Mouse (Mus musculus) forebrain, embryonic 11.5 days (tissue): ENCODE data around the gene Tmem53. TPM values are rescaled to one million over a fixed set of nuclear protein-coding genes. Genes with fewer than 3 reads are reported as not detected.
A peak's percentile ranks its signal among the peaks of the same experiment; 100 is the strongest.

ENCODE experiments used
- ATAC-seq: fragments of 200-750 bp; cut with Nextera tagmentation; replicated peaks from 2 replicates; pipeline ENCODE4 v1.8.0; 2017; ENCODE audit warnings: moderate TSS enrichment; ENCODE audit not compliant: low FRiP score
- DNase-seq: peaks from one replicate; pipeline ENCODE4 v3.0.0-alpha.2; 2017; ENCODE audit warnings: low spot score
- H3K27ac ChIP-seq: fragments of 300-500 bp; sonication (generic); 2 replicates; pipeline ENCODE4 v1.5.1; 2014; ENCODE audit warnings: low read depth, low read length
- H3K27me3 ChIP-seq: fragments of 300-500 bp; sonication (generic); 2 replicates; pipeline ENCODE4 v1.6.1; 2014; ENCODE audit warnings: mild to moderate bottlenecking, low read length, mixed read lengths; ENCODE audit not compliant: control insufficient read depth, insufficient read depth
- H3K36me3 ChIP-seq: fragments of 300-500 bp; sonication (generic); 2 replicates; pipeline ENCODE4 v1.6.1; 2014; ENCODE audit warnings: mild to moderate bottlenecking, low read length, moderate library complexity, mixed read lengths; ENCODE audit not compliant: control insufficient read depth, insufficient read depth
- H3K4me1 ChIP-seq: fragments of 300-500 bp; sonication (generic); replicated peaks from 2 replicates; pipeline ENCODE4 v1.6.1; 2014; ENCODE audit warnings: low read length, mixed read lengths; ENCODE audit not compliant: control insufficient read depth, insufficient read depth
- H3K4me2 ChIP-seq: fragments of 300-500 bp; sonication (generic); 2 replicates; pipeline ENCODE4 v1.6.1; 2014; ENCODE audit warnings: low read depth, mild to moderate bottlenecking, low read length, moderate library complexity, mixed read lengths; ENCODE audit not compliant: severe bottlenecking
- H3K4me3 ChIP-seq: fragments of 300-500 bp; sonication (generic); 2 replicates; pipeline ENCODE4 v1.5.1; 2014; ENCODE audit warnings: low read depth, low read length
- H3K9ac ChIP-seq: fragments of 300-500 bp; sonication (generic); 2 replicates; pipeline ENCODE4 v1.6.1; 2014; ENCODE audit warnings: low read length
- H3K9me3 ChIP-seq: fragments of 300-500 bp; sonication (generic); 2 replicates; pipeline ENCODE4 v1.6.1; 2016; ENCODE audit warnings: low read length, mixed read lengths; ENCODE audit not compliant: control insufficient read depth
- WGBS: fragments of 180-500 bp; shearing (Covaris S2); extraction: QIAGEN DNeasy Blood & Tissue Kit; methylation state at CpG from one replicate; pipeline ENCODE4 v1.1.7; 2014; 5-methylcytosine and 5-hydroxymethylcytosine counted together
- polyA plus RNA-seq: library from polyadenylated mRNA; unstranded; fragments of >200 nt; fragmentation: Nextera tagmentation; extraction: Ambion mirVana; gene quantifications from 2 replicates; pipeline ENCODE4 v1.2.1, GENCODE M21; 2014

The Tmem53 gene
- polyA plus RNA-seq, 1 experiment from 2014 or later: 6.4 TPM

- H3K36me3 ChIP-seq: no peaks in the 10 kb centered on the region
- H3K27ac ChIP-seq: no peak overlapping the region
- no peaks in the 10 kb centered on the region for H3K9me3 ChIP-seq
- no peak overlapping the region for H3K9ac ChIP-seq
- H3K27me3 ChIP-seq: peaks cover 6% of the 10 kb centered on the region; the same call in 1 of the 2 replicates
- DNase-seq (no peak), ATAC-seq (no peak)
- H3K4me3 ChIP-seq: no peak overlapping the region
- WGBS: 86% methylated on average over 19 of the region's 19 CpGs
- no peak overlapping the region for H3K4me2 ChIP-seq
- H3K4me1 ChIP-seq: peaks cover 4% of the 10 kb centered on the region; the same call in 1 of the 2 replicates
These were observed 45.3 kb downstream of the Tmem53 start for GRCm38 (mm10) chr4:117296849-117297593.

- Histone ChIP-seq H3K9me3 (no peaks in the 10 kb centered on the region), H3K4me3 (no peak overlapping the region), H3K36me3 (no peaks in the 10 kb centered on the region), H3K27me3 (peaks cover 11% of the 10 kb centered on the region; the same call in 1 of the 2 replicates), H3K4me1 (peaks cover 4% of the 10 kb centered on the region; the same call in 1 of the 2 replicates), H3K27ac (no peak overlapping the region), H3K4me2 (no peak overlapping the region), H3K9ac (no peak overlapping the region)
- 83% methylated on average over 9 of the region's 9 CpGs for WGBS
- no peak for ATAC-seq
- DNase-seq: no peak
These were observed 46.1 kb downstream of the Tmem53 start for GRCm38 (mm10) chr4:117297819-117298218.

- H3K36me3 ChIP-seq: no peaks in the 10 kb centered on the region
- DNase-seq (no peak), ATAC-seq (no peak)
- H3K4me3 ChIP-seq: no peak overlapping the region
- H3K4me2 ChIP-seq: no peak overlapping the region
- 83% methylated on average over 10 of the region's 10 CpGs for WGBS
- peaks cover 16% of the 10 kb centered on the region; the same call in 1 of the 2 replicates for H3K4me1 ChIP-seq
- H3K27me3 ChIP-seq: peaks cover 32% of the 10 kb centered on the region
- no peak overlapping the region for H3K27ac ChIP-seq
- H3K9me3 ChIP-seq: no peaks in the 10 kb centered on the region
- H3K9ac ChIP-seq: no peak overlapping the region
These were observed 48.2 kb downstream of the Tmem53 start for GRCm38 (mm10) chr4:117299921-117300320.

- H3K4me1 ChIP-seq: peaks cover 16% of the 10 kb centered on the region; the same call in 1 of the 2 replicates
- 34% methylated on average over 14 of the region's 14 CpGs for WGBS
These were observed 50.5 kb downstream of the Tmem53 start for GRCm38 (mm10) chr4:117302027-117302806.

GRCm38 (mm10) chr4:117303581-117304238 lies 52.0 kb downstream of the Tmem53 start:
- ATAC-seq: no peak
- Histone ChIP-seq H3K4me3 (peak overlapping the region; percentile 36), H3K27me3 (peaks cover 43% of the 10 kb centered on the region)

More at GRCm38 (mm10) chr4:117302027-117302806, 50.5 kb downstream of the Tmem53 start:
- no peak overlapping the region for H3K4me2 ChIP-seq
- H3K27ac ChIP-seq: no peak overlapping the region
- peaks cover 43% of the 10 kb centered on the region for H3K27me3 ChIP-seq
- H3K4me3 ChIP-seq: no peak overlapping the region
- no peak for DNase-seq
- no peaks in the 10 kb centered on the region for H3K9me3 ChIP-seq
- ATAC-seq: no peak
- H3K9ac ChIP-seq: no peak overlapping the region
- H3K36me3 ChIP-seq: no peaks in the 10 kb centered on the region

GRCm38 (mm10) chr4:117304239-117305025 lies 52.7 kb downstream of the Tmem53 start:
- Histone ChIP-seq H3K4me2 (peak overlapping the region; percentile 84), H3K4me3 (peak overlapping the region; percentile 36), H3K36me3 (no peaks in the 10 kb centered on the region), H3K9me3 (no peaks in the 10 kb centered on the region), H3K27ac (no peak overlapping the region), H3K27me3 (peaks cover 43% of the 10 kb centered on the region), H3K9ac (peak overlapping the region; percentile 36), H3K4me1 (peaks cover 16% of the 10 kb centered on the region; the same call in 1 of the 2 replicates)
- 3% methylated on average over 54 of the region's 54 CpGs for WGBS
- DNase-seq: no peak
- ATAC-seq: no peak

More at GRCm38 (mm10) chr4:117303581-117304238, 52.0 kb downstream of the Tmem53 start:
- Histone ChIP-seq H3K27ac (no peak overlapping the region), H3K36me3 (no peaks in the 10 kb centered on the region), H3K9ac (peak overlapping the region; percentile 36), H3K4me1 (peaks cover 16% of the 10 kb centered on the region; the same call in 1 of the 2 replicates), H3K9me3 (no peaks in the 10 kb centered on the region), H3K4me2 (peak overlapping the region; percentile 84)
- 6% methylated on average over 30 of the region's 30 CpGs for WGBS
- no peak for DNase-seq

GRCm38 (mm10) chr4:117305461-117305860 lies 53.7 kb downstream of the Tmem53 start:
- Histone ChIP-seq H3K4me1 (peaks cover 16% of the 10 kb centered on the region; the same call in 1 of the 2 replicates), H3K27me3 (peaks cover 43% of the 10 kb centered on the region), H3K27ac (no peak overlapping the region), H3K36me3 (no peaks in the 10 kb centered on the region), H3K4me3 (no peak overlapping the region), H3K9ac (no peak overlapping the region), H3K4me2 (no peak overlapping the region), H3K9me3 (no peaks in the 10 kb centered on the region)
- WGBS: 56% methylated on average over 6 of the region's 7 CpGs
- no peak for DNase-seq
- ATAC-seq: no peak
